Mouse (Mus musculus): ENCODE measurements around the gene Fam214b.

- no peak for TF ChIP-seq ZNF384 (IDR thresholded peaks at IDR 0.05; ENCODE audit: low read depth, low read length)
- TF ChIP-seq MAFK (IDR thresholded peaks at IDR 0.05; ENCODE audit: insufficient read depth, low read depth, low read length): no peak
- no peak for TF ChIP-seq CHD2 (IDR thresholded peaks at IDR 0.05; ENCODE audit: low read depth, low read length)
- no peak for TF ChIP-seq HCFC1 (IDR thresholded peaks at IDR 0.05; ENCODE audit: borderline replicate concordance, insufficient read depth, low read length)
- TF ChIP-seq ZC3H11A (IDR thresholded peaks at IDR 0.05; ENCODE audit: borderline replicate concordance, low read depth, low read length): no peak
Observed at GRCm38 (mm10) chr4:43030780-43031230, 15.2 kb downstream of the Fam214b start.
